Mouse (Mus musculus): ENCODE results near the gene Pdzrn4. TPM values are rescaled to one million over a fixed set of nuclear protein-coding genes. Genes with fewer than 3 reads are reported as not detected.

Pdzrn4 gene
- polyA plus RNA-seq (2012; ENCODE audit: low replicate concordance) = 0.03 TPM in 1 of 2 replicates, not detected in the other

GRCm38 (mm10) chr15:92396770-92397608 is at the start of gene Pdzrn4:
Gene Pdzrn4, plus strand, starts transcription at chr15:92396881.

All from hematopoietic multipotent progenitor cell, adult 10-12 weeks (in vitro differentiated cells).